Mouse (Mus musculus): ENCODE measurements at regions not wholly inside any gene's neighbourhood (a gene's known extent, or its start where the extent isn't known, plus 50 kb on each side); places are given as distances from the start of the nearest gene placed in this dataset.
A peak's percentile ranks its signal among the peaks of the same experiment; 100 is the strongest.

- no peaks in the 10 kb centered on the region for H3K9me3 ChIP-seq (ENCODE audit: control insufficient read depth, low read length)
- H3K4me1 ChIP-seq (ENCODE audit: control insufficient read depth, insufficient read depth, low read length) = no peaks in the 10 kb centered on the region
- no peak overlapping the region for H3K4me3 ChIP-seq (ENCODE audit: low read length)
- H3K36me3 ChIP-seq (ENCODE audit: control insufficient read depth, insufficient read depth, low read length) = no peaks in the 10 kb centered on the region
- 85% methylated on average over 5 of the region's 5 CpGs for WGBS
- no peak overlapping the region for H3K27ac ChIP-seq (ENCODE audit: low read length)
- H3K9ac ChIP-seq (ENCODE audit: low read depth, low read length) = no peak overlapping the region
- ATAC-seq = no peak
- no peaks in the 10 kb centered on the region for H3K27me3 ChIP-seq (replicated peaks; ENCODE audit: control insufficient read depth, insufficient read depth, low read length)
- H3K4me2 ChIP-seq (ENCODE audit: low read depth, low read length) = no peak overlapping the region
Observed at GRCm38 (mm10) chr11:9739098-9739497, 547.4 kb downstream of the Abca13 start.

DNA sequence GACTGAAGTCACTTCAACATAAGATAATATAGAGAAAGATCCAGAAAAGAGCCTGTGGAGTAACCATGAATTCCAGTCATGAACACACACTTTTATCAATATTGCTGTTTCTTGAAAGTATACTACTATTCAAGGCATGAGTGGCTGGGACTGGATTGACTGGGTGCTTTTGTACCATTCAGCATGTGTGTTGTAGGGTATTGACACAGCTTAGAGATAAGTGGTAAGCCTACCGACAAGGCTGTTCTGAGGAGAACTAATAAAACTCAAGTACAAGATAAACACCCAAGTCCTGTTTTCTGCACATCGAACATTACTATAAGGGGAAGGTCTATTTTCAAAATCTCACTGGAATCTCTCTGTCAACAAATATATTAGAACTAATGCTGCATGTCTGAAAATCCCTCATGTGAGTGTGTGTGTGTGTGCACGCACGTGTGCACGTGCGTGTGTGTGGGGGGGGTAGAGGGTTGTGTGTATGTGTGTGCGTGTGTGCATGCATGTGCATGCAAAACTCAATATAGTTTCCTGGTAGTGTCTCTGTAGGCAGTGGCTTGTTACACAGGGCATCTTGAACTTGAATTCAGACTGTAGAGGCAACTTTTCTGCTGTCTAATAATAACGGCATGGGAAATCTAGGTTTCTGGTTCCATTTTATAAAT, 588.6 kb downstream of the Abca13 start:
- Histone ChIP-seq H3K4me2 (ENCODE audit: low read depth, low read length) (no peak overlapping the region), H3K27ac (ENCODE audit: low read length) (no peak overlapping the region), H3K9ac (ENCODE audit: low read depth, low read length) (no peak overlapping the region), H3K27me3 (replicated peaks; ENCODE audit: control insufficient read depth, insufficient read depth, low read length) (no peaks in the 10 kb centered on the region), H3K36me3 (ENCODE audit: control insufficient read depth, insufficient read depth, low read length) (no peaks in the 10 kb centered on the region), H3K4me1 (ENCODE audit: control insufficient read depth, insufficient read depth, low read length) (no peaks in the 10 kb centered on the region), H3K4me3 (ENCODE audit: low read length) (no peak overlapping the region), H3K9me3 (ENCODE audit: control insufficient read depth, low read length) (no peaks in the 10 kb centered on the region)
- ATAC-seq = peak; percentile 84
- 74% methylated on average over 8 of the region's 8 CpGs for WGBS

DNA sequence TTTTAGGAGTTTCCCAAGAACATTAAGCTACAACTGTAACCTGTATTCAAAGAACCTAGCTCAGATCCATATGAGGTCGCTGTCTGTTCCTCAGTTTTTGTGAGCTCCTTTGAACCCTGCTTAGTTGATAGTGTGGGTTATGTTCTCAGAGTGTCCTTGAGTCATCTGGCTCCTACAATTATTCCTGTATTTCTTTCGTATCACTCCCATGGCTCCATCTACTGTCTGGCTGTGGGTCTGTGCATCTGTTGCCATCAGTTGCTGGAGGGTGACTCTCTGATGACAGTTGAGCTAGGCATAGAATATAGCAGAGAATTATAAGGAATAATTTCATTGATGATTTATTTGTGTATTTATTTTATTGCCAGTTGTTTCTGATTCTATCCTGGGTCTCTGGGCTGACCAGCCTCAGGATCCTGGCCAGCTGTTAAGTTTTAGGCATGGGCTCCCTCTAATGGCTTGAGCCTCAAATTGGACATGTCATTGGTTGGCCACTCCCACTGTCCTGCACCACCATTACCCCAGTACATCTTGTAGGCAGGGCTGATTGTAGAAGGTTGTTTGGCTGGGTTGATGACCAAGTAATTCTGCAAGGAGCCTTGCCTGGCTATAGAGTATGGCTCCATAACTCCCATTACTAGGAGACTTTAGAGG, 601.6 kb downstream of the Abca13 start:
- H3K4me2 ChIP-seq (ENCODE audit: low read depth, low read length) = no peak overlapping the region
- H3K9ac ChIP-seq (ENCODE audit: low read depth, low read length) = no peak overlapping the region
- no peak overlapping the region for H3K4me3 ChIP-seq (ENCODE audit: low read length)
- no peaks in the 10 kb centered on the region for H3K9me3 ChIP-seq (ENCODE audit: control insufficient read depth, low read length)
- peak; percentile 58 for ATAC-seq
- no peaks in the 10 kb centered on the region for H3K36me3 ChIP-seq (ENCODE audit: control insufficient read depth, insufficient read depth, low read length)
- no peaks in the 10 kb centered on the region for H3K27me3 ChIP-seq (replicated peaks; ENCODE audit: control insufficient read depth, insufficient read depth, low read length)
- H3K27ac ChIP-seq (ENCODE audit: low read length) = no peak overlapping the region
- no peaks in the 10 kb centered on the region for H3K4me1 ChIP-seq (ENCODE audit: control insufficient read depth, insufficient read depth, low read length)
- 76% methylated on average over 2 of the region's 2 CpGs for WGBS

DNA sequence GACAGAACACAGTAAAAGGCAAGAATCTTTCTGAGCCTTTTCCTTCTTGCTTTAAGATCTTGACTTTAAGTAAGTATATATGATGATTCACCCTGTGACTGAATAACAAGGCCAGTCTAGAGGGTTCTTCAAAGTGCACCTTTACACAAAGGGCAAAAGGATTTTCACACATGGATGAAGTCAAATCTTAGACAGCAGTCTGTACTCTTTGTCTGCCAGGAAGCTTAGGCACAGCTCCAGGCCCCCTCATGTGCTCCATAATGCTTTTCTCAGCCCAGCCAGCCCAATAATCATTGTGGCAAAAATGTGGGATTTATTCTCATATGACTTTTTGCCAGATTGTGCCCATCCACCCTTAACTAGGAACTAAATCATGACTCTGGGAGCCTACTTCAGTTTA, 647.9 kb downstream of the Abca13 start:
- no peaks in the 10 kb centered on the region for H3K9me3 ChIP-seq (ENCODE audit: control insufficient read depth, low read length)
- H3K27me3 ChIP-seq (replicated peaks; ENCODE audit: control insufficient read depth, insufficient read depth, low read length) = no peaks in the 10 kb centered on the region
- no peak for ATAC-seq
- no peak overlapping the region for H3K4me3 ChIP-seq (ENCODE audit: low read length)
- H3K4me1 ChIP-seq (ENCODE audit: control insufficient read depth, insufficient read depth, low read length) = no peaks in the 10 kb centered on the region
- H3K36me3 ChIP-seq (ENCODE audit: control insufficient read depth, insufficient read depth, low read length) = no peaks in the 10 kb centered on the region
- no peak overlapping the region for H3K9ac ChIP-seq (ENCODE audit: low read depth, low read length)
- H3K4me2 ChIP-seq (ENCODE audit: low read depth, low read length) = no peak overlapping the region
- no peak overlapping the region for H3K27ac ChIP-seq (ENCODE audit: low read length)

- no peak for ATAC-seq
- no peak overlapping the region for H3K9ac ChIP-seq (ENCODE audit: low read depth, low read length)
- H3K4me3 ChIP-seq (ENCODE audit: low read length) = no peak overlapping the region
- H3K36me3 ChIP-seq (ENCODE audit: control insufficient read depth, insufficient read depth, low read length) = no peaks in the 10 kb centered on the region
- H3K4me1 ChIP-seq (ENCODE audit: control insufficient read depth, insufficient read depth, low read length) = no peaks in the 10 kb centered on the region
- no peak overlapping the region for H3K27ac ChIP-seq (ENCODE audit: low read length)
- H3K4me2 ChIP-seq (ENCODE audit: low read depth, low read length) = no peak overlapping the region
- no peaks in the 10 kb centered on the region for H3K9me3 ChIP-seq (ENCODE audit: control insufficient read depth, low read length)
- WGBS = 65% methylated on average over 2 of the region's 2 CpGs
- no peaks in the 10 kb centered on the region for H3K27me3 ChIP-seq (replicated peaks; ENCODE audit: control insufficient read depth, insufficient read depth, low read length)
Observed at GRCm38 (mm10) chr11:9868454-9869130, 676.9 kb downstream of the Abca13 start.

Measured in intestine, embryonic 16.5 days (tissue).